Mouse (Mus musculus) T-helper 2 cell (primary cell): ENCODE measurements around the gene Pde11a.

Source experiments
- in situ Hi-C: fragments of 300-600 bp; cut with MboI, MseI; formaldehyde crosslinking; loops from one replicate; pipeline ENCODE4 v1.15.1; 2025; ENCODE audit warnings: high pct_unique_total_duplicates

Gene Pde11a

GRCm38 (mm10) chr2:76097847-76098246 lies 240.7 kb downstream of the Pde11a start:
- in situ Hi-C loops = no loop called here

DNA sequence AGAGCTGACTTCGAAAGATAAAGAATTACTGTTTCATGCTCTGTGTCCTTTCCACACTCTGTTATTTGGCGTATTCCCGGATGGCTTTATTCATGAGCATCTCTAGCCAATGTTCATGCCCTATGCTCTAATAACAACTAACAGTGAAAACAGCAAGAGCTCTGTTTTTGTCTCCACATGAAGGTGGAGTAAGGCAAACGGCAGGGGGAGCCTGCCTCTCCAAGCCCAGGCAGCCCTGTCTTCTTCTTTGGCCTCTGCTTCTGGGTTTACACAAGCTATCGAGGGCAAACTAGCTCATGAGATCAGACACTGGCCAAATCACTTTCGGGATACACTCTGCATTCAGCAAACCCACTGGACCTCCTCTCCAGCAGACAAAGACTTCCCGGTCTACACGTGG lies 241.3 kb downstream of the Pde11a start:
- in situ Hi-C loops = no loop called here

GRCm38 (mm10) chr2:76095861-76096260 lies 242.7 kb downstream of the Pde11a start:
- in situ Hi-C loops = no loop called here

- in situ Hi-C loops = no loop called here
Observed at GRCm38 (mm10) chr2:76090506-76090905, 248.1 kb downstream of the Pde11a start.

DNA sequence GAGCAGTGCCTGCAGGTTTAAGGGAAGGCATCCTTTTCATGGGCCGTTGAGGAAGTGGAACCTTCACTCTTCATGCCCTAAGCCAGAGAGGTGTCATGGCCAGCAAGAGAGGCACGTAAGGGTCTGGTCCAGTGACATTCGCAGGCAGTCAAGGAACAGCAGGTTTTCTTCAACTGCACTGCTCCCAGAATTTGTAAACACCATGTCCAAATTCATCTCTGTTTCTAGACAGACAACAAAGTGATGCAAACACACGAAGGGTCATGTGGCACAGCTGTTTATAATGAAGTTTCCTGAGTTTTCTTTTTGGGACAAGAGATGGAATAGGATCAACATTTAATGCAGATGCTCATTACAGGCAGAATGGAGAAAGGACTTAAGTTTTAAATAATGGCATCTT lies 249.7 kb downstream of the Pde11a start:
- in situ Hi-C loops = no loop called here

GRCm38 (mm10) chr2:76088413-76088812 lies 250.2 kb downstream of the Pde11a start:
- in situ Hi-C loops = no loop called here

- in situ Hi-C loops = no loop called here
Observed at GRCm38 (mm10) chr2:76087170-76087569, 251.4 kb downstream of the Pde11a start.

GRCm38 (mm10) chr2:76084982-76085381 lies 253.6 kb downstream of the Pde11a start:
- in situ Hi-C loops = no loop called here

DNA sequence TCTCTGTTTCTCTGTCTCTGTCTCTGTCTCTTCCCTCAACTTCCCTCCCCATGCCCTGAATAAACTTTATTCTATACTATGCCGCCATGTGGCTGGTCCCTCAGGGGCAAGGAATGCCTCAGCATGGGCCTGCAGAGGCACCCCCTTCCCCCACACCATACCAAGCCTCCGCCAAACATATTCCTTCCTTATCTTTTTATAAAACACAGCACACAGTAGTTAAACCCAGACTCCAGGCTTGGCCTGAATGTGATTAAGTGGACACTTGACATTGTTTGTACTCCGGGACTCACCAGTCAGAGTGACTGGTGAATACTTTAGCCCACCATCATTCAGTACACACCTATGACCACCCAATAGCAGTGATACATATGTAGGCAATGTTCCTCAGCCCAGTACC lies 254.7 kb downstream of the Pde11a start:
- in situ Hi-C loops = no loop called here

DNA sequence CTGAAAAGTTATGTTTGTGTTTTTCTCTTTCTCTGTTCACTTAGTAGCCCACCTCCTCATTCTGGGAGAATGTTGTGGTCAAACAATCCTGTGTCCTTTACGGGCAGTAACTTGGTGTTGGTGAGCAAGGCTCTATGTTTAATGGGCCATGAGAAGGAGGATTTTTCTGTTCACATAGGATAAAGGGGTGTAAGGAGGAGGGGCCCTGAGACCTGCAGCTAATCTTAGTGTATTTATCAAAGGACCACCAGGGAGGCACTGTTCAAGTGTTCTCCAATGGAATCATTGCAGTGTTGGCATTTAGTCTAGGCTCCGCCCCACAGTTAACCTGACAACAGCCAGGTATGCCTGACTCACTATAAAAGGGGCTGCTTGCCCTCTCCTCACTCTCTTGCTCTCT lies 255.2 kb downstream of the Pde11a start:
- in situ Hi-C loops = no loop called here

DNA sequence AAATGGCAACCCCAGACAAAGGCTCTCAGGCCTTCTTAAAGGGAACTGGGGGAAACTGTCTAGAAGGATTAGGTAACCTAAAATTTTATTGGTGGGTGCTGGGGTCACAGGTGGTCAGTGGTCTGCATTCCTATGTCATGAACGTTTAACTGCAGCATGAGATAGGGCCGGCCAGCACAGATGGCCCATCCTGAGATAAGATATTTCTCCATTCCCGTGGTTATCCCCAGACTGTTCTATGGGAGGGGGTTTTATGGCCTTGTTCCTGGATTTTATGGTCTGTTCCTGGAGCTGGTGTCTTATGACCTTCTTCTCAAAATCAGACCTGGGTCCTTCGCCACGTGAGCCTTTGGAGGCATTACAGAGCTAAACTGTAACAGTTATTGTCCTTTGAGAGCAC lies 256.6 kb downstream of the Pde11a start:
- in situ Hi-C loops = no loop called here

DNA sequence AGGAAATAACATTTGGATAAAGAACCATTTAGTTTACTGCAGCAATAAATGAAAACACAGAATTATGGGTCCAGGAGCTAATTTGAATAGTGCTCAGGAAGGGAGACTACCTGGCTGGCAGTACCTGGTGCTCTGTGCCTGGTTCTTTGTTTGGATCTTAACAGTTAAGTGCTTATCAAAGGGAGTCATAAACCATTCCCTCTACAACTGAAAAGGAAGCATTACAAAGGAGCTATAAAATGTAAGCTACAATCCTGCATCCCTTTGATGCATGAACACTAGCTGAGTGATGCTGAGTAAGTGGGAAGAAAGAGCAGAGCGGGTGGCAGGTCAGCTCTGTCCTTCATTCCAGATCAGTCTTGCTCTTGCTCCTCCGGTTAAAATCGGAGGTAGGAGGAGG lies 258.0 kb downstream of the Pde11a start:
- in situ Hi-C loops = no loop called here

GRCm38 (mm10) chr2:76076838-76077237 lies 261.7 kb downstream of the Pde11a start:
- in situ Hi-C loops = loop anchor here (10.0 kb wide), 1 partner anchor 192 kb away; no protein-coding TSS in a partner anchor

- in situ Hi-C loops = loop anchor here (10.0 kb wide), 1 partner anchor 191 kb away; no protein-coding TSS in a partner anchor
Observed at GRCm38 (mm10) chr2:76076047-76076446, 262.5 kb downstream of the Pde11a start.

DNA sequence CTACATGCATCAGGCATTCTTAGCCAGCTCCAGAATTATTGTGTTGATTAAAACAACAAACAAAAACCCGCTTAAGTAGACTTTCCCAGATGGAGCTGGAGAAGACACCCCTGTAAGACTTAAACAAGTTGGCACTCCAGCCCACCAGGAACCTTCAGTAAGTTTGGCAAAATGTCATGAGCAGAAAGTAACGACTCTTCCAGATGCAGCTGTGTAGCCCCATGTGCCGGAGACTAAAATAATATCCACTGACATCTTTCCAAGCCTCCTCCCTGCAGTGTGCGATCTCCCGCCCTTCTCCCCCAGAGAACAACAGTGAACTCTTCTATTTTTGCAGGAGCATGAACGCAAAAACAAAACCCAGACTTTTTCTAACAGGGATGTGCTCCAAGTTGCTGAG lies 265.5 kb downstream of the Pde11a start:
- in situ Hi-C loops = loop anchor here (5.0 to 10.0 kb wide), 2 partner anchors 86 to 188 kb away; no protein-coding TSS in a partner anchor

- in situ Hi-C loops = loop anchor here (5.0 to 10.0 kb wide), 2 partner anchors 83 to 186 kb away; no protein-coding TSS in a partner anchor
Observed at GRCm38 (mm10) chr2:76070432-76071306, 267.9 kb downstream of the Pde11a start.

DNA sequence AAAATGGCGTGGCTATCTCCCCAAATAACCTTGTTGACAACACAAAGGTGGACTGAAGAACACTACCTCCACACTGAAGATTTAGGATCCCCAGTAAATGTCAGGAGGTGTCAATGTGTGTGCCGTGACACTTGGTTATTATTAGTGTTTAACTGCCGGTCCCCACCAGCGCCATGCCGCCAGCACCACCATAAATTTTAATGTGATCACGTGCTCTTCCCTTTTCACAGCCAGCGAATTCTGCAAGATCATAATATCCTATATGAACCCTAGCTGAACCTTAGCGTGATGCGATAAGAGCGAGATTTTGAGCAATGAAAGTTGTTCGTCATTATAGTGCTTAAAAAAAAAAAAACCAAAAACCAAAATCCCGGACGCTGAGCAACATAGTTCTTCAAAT lies 269.3 kb downstream of the Pde11a start:
- in situ Hi-C loops = no loop called here

DNA sequence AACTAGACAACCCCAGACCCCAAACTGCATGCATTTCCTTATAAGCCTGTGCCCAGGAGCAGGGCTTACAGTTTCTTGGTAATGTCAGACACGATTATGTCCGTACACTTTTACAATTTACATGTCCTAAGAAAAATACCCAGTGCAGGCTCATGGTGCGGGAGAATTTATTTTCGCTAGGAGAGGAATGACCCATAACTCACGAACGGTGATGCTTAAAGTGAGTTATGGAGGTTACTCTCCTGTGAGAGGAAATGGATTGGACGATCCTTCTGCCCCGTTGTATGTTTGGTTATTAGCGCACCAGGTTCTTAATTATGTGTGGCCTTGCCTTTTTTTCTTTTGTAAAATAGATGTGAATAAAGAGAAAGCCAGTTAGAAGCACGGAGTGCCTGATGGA lies 270.4 kb downstream of the Pde11a start:
- in situ Hi-C loops = no loop called here

GRCm38 (mm10) chr2:76067144-76067543 lies 271.4 kb downstream of the Pde11a start:
- in situ Hi-C loops = no loop called here

- in situ Hi-C loops = no loop called here
Observed at GRCm38 (mm10) chr2:76065292-76065691, 273.3 kb downstream of the Pde11a start.

GRCm38 (mm10) chr2:76064078-76064477 lies 274.5 kb downstream of the Pde11a start:
- in situ Hi-C loops = no loop called here

DNA sequence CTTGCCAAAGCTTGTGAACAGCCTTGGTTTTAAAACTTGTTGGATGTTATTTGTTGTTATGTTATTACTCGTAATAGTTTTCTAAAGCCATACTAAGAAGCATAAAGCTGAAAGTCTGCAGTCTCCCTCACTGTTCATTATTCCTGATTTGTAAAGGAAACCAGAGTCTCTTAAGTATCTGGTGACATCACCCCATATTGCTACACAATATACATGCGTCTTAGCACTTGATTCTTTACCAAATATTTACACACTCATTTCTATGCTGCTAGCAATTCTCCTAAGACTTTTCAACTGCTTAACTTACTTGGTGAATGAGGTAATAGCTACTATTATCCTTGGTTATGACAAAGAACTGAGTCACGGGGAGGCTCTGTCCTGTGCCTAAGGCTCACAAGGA lies 278.4 kb downstream of the Pde11a start:
- in situ Hi-C loops = no loop called here

DNA sequence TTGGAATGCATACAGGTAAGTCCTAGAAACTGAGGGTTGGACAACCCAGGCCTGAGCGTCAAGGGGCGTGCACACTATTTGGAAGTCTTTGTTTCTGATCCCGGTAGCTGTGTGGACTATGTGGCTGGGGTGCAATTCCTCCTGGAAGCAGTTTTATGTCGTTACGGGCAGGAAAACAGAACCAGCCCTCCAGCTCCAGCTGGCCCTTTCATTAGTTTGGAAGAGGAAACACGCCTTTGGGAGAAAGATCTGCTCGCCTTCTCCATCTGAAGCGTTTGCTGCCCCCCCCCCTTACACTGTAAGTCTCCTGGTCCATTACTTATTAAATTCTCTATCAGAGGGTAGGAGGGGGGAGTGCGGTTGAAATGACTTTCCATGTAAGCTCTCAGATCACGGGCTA lies 279.0 kb downstream of the Pde11a start:
- in situ Hi-C loops = no loop called here
